Mouse (Mus musculus) E14TG2a.4 (cell line): Measurements from ENCODE around the gene Rpl23.

Experiments
- CTCF ChIP-seq: conservative IDR thresholded peaks from 2 replicates; pipeline ENCODE4 v1.5.1; 2014; ENCODE audit warnings: low read length
- POU5F1 ChIP-seq: IDR thresholded peaks from 2 replicates; pipeline ENCODE4 v1.6.1; 2014; ENCODE audit warnings: low read length, borderline replicate concordance

DNA sequence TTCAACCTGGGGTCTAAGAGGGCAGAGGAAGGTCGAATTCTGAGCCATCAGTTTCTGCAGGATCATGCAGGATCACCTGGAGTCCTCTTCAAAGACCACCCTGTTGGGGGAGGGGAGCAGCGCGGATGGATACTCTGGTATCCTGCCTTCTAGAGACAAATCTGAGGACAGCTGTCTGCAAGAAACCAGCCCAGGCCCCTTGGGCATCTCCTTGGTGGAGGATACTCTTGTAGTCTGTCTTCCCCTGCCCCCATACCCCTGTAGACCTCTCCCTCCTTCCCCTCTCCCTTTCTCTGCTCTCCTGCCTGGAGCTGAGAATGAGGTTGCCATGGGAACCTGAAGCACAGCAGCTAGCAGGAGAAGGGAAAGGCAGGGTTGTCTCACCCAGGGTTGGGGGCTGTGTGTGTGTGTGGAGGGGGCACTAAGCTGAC is 30.3 kb upstream of the Rpl23 start:
- no peak for TF ChIP-seq CTCF
- TF ChIP-seq POU5F1: no peak
